Mouse (Mus musculus) layer of hippocampus, adult 9-10 months (tissue): ENCODE measurements around the gene Nckipsd.
A peak's percentile ranks its signal among the peaks of the same experiment; 100 is the strongest.

Source experiments
- DNase-seq: peaks from one replicate; pipeline ENCODE4 v3.0.0; 2022; ENCODE audit warnings: low spot score

Gene Nckipsd

GRCm38 (mm10) chr9:108848419-108848818 lies 40.3 kb downstream of the Nckipsd start:
- no peak for DNase-seq

DNA sequence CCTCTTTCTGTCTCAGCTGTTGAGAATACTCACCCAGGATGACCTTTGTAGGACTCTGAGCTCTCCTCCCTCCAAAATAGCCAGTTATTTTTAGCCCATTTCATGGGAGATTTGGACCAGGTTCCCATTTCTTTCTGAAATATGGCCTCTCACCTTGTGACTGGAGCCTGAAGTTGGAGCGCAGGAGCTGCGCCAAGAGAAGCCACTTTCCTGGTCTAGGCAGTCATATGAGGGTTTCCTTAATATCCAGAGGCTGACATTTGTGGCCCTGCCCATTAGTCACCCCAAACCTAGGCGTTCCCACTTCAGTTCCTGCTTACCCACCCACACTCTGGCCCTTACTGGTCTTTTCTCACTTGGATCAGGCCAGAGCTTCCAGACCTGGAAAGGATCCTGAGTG lies 44.8 kb downstream of the Nckipsd start, which contains the start of gene Slc26a6:
TSS of gene Slc26a6 (plus strand) at position 308 of the 400 bp plus-strand sequence.
- DNase-seq, result no peak

GRCm38 (mm10) chr9:108853635-108854240 lies 45.6 kb downstream of the Nckipsd start:
- DNase-seq, result peak; percentile 86

DNA sequence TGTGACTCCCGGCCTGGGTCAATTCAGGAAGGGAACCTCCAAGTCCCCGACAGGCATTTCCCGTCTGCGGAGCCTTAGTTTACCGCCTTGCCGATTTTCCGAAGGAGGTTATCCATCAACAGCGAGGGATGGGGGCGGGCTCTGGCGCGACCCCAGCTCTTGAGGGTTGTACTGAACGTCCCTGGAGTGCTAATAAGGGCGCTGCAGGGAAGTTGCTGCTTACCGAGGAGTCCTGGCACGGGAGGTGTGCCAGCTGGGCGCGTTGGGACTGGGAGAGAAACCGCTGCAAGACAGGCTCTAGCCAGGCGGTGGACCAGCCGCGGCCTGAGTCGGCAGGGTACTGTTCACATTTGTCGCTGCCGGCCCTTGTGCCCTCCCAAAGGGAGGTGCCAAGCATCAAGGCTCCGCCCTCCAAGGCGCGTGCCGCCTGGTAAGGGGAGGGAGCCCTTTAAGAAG lies 46.1 kb downstream of the Nckipsd start:
- no peak for DNase-seq

DNA sequence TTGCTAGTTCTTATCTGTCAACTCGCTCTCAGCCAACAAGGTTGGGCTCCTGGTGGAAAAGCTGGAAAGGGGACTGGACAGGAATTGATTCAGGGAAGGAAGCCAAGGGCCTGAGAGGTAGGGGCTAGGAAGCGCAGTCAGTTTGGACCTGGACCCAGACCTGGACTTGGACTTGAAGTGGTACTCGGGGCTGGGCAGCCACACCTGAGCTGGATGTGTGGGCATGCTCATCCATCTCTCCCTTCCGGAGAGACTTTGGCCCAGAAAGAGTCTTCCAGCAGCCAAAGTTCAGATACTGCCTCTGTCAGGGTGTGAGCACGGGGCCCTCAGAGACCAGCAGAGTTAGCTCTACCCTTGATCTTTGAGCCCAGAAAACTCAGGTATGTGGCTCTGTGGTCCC lies 47.2 kb downstream of the Nckipsd start:
- no peak for DNase-seq

DNA sequence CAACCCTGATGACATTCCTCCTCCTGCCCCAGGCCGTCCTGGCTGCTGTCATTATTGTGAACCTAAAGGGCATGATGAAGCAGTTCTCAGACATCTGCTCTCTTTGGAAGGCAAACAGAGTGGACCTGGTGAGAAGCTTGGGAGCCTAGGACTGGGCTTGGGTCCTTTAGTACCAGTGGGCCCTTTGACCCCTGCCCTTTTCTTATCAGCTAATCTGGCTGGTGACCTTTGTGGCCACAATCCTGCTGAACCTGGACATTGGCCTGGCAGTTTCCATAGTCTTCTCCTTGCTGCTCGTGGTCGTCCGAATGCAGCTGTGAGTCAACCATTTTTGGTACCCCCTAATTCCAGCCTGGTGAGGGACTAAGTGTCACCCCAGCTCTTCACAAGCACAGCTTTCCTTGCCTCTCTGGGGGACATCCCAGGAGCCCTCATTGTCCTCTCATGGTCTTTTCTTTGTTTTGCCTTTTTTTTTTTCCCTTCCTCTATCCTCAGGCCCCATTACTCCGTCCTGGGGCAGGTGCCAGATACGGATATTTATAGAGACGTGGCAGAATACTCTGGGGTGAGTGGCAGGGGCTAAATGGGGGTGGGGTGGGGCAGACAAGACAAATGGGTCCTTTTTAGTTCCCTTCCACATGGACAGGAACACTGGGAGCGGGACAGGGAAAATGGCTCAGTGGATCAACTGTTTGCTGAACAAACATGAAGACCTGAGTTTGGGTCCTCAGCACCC lies 50.8 kb downstream of the Nckipsd start:
- no peak for DNase-seq
